Mouse (Mus musculus) CH12.LX (cell line): ENCODE data around the gene Slc22a4. TPM values are rescaled to one million over a fixed set of nuclear protein-coding genes. Genes with fewer than 3 reads are reported as not detected.

Experiments used
- DNase-seq: peaks from one replicate; pipeline ENCODE4 v3.0.0-alpha.2; 2013; ENCODE audit errors: extremely low read depth
- H3K27ac ChIP-seq: 2 replicates; pipeline ENCODE4 v1.5.1; 2012; ENCODE audit warnings: low read depth, mild to moderate bottlenecking, control low read depth, moderate library complexity; ENCODE audit not compliant: insufficient read depth
- H3K27me3 ChIP-seq: replicated peaks from 2 replicates; pipeline ENCODE3; 2012; ENCODE audit warnings: inconsistent platforms
- H3K36me3 ChIP-seq, 2 experiments: replicated peaks in 1 of 2; 2 replicates each; pipeline versions ENCODE3 to v1.6.1; 2012; ENCODE audit warnings: inconsistent platforms in 1 of 2, low read length in 1 of 2, mild to moderate bottlenecking in 1 of 2, mixed read lengths in 1 of 2, moderate library complexity in 1 of 2; ENCODE audit not compliant: control insufficient read depth in 1 of 2, insufficient read depth in 1 of 2
- H3K4me1 ChIP-seq, 2 experiments: 2 replicates each; pipeline ENCODE4 v1.6.1; 2012; ENCODE audit warnings: inconsistent platforms in 1 of 2, moderate library complexity in 1 of 2; ENCODE audit not compliant: insufficient read depth in 2 of 2, control insufficient read depth in 1 of 2
- H3K4me2 ChIP-seq: 2 replicates; pipeline ENCODE4 v1.6.1; 2012; ENCODE audit warnings: low read depth, mild to moderate bottlenecking, control low read depth; ENCODE audit not compliant: poor library complexity, insufficient read depth, severe bottlenecking
- H3K4me3 ChIP-seq, 3 experiments: fragments of 150-350 bp in 1 of 3; sonication (generic) in 1 of 3; replicated peaks in 1 of 3; 2 replicates each; pipeline versions ENCODE3 to v1.5.1; 2011 to 2012; ENCODE audit warnings: low read depth in 2 of 3, low read length in 2 of 3, mild to moderate bottlenecking in 2 of 3, moderate library complexity in 2 of 3, control low read depth in 1 of 3, improper control_type of control experiment in 1 of 3, inconsistent platforms in 1 of 3, mixed read lengths in 1 of 3; ENCODE audit not compliant: poor library complexity in 1 of 3
- H3K79me2 ChIP-seq: replicated peaks from 2 replicates; pipeline ENCODE4 v1.6.1; 2012; ENCODE audit warnings: mild to moderate bottlenecking, moderate library complexity; ENCODE audit not compliant: control insufficient read depth, poor library complexity, insufficient read depth, severe bottlenecking; ENCODE audit errors: extremely low read depth
- H3K9ac ChIP-seq: 2 replicates; pipeline ENCODE4 v1.6.1; 2012; ENCODE audit warnings: low read depth, mild to moderate bottlenecking, control low read depth, moderate library complexity; ENCODE audit not compliant: insufficient read depth
- H3K9me3 ChIP-seq: replicated peaks from 2 replicates; pipeline ENCODE3; 2012; ENCODE audit warnings: low read length, inconsistent platforms, mixed read lengths
- CHD1 ChIP-seq: IDR thresholded peaks from 2 replicates; pipeline ENCODE4 v1.6.1; 2012; ENCODE audit warnings: low read depth, low read length, improper control_type of control experiment, inconsistent platforms
- CHD2 ChIP-seq: IDR thresholded peaks from 2 replicates; pipeline ENCODE4 v1.6.1; 2011; ENCODE audit warnings: low read length, improper control_type of control experiment
- CTCF ChIP-seq, 2 experiments: IDR thresholded peaks in 1 of 2; conservative IDR thresholded peaks in 1 of 2; 2 replicates each; pipeline ENCODE4 v1.5.1; 2011 to 2012; ENCODE audit warnings: low read depth in 2 of 2, low read length in 2 of 2, improper control_type of control experiment in 1 of 2, inconsistent platforms in 1 of 2, mild to moderate bottlenecking in 1 of 2, moderate library complexity in 1 of 2
- E2F4 ChIP-seq: IDR thresholded peaks from 2 replicates; pipeline ENCODE4 v1.6.1; 2011; ENCODE audit warnings: low read depth, low read length, improper control_type of control experiment; ENCODE audit not compliant: insufficient replicate concordance
- EP300 ChIP-seq: IDR thresholded peaks from 2 replicates; pipeline ENCODE4 v1.6.1; 2011; ENCODE audit warnings: low read length, improper control_type of control experiment
- GABPA ChIP-seq: IDR thresholded peaks from 2 replicates; pipeline ENCODE4 v1.6.1; 2012; ENCODE audit warnings: low read depth, low read length, improper control_type of control experiment, inconsistent platforms; ENCODE audit not compliant: insufficient replicate concordance
- IRF4 ChIP-seq: IDR thresholded peaks from 2 replicates; pipeline ENCODE4 v1.6.1; 2014; ENCODE audit warnings: low read depth, mild to moderate bottlenecking, inconsistent platforms, low read length, improper control_type of control experiment
- JUN ChIP-seq: IDR thresholded peaks from 2 replicates; pipeline ENCODE4 v1.6.1; 2011; ENCODE audit warnings: low read depth, mild to moderate bottlenecking, low read length, improper control_type of control experiment, moderate library complexity; ENCODE audit not compliant: insufficient read depth
- JUND ChIP-seq: conservative IDR thresholded peaks from 2 replicates; pipeline ENCODE4 v1.6.1; 2011; ENCODE audit warnings: low read depth, low read length, improper control_type of control experiment
- KAT2A ChIP-seq: IDR thresholded peaks from 2 replicates; pipeline ENCODE4 v1.6.1; 2012; ENCODE audit warnings: low read length, improper control_type of control experiment, inconsistent platforms; ENCODE audit not compliant: insufficient replicate concordance
- MAFK ChIP-seq: IDR thresholded peaks from 2 replicates; pipeline ENCODE4 v1.6.1; 2011; ENCODE audit warnings: low read length, improper control_type of control experiment; ENCODE audit not compliant: insufficient replicate concordance
- MAZ ChIP-seq: IDR thresholded peaks from 2 replicates; pipeline ENCODE4 v1.6.1; 2012; ENCODE audit warnings: low read depth, mild to moderate bottlenecking, inconsistent platforms, low read length, improper control_type of control experiment, moderate library complexity
- MXI1 ChIP-seq: IDR thresholded peaks from 2 replicates; pipeline ENCODE4 v1.6.1; 2011; ENCODE audit warnings: mild to moderate bottlenecking, low read depth, low read length, improper control_type of control experiment
- MYC ChIP-seq: IDR thresholded peaks from 2 replicates; pipeline ENCODE4 v1.6.1; 2011; ENCODE audit warnings: low read depth, mild to moderate bottlenecking, improper control_type of control experiment, low read length
- PAX5 ChIP-seq: IDR thresholded peaks from 2 replicates; pipeline ENCODE4 v1.6.1; 2012; ENCODE audit warnings: low read length, inconsistent platforms, mixed read lengths
- POLR2A ChIP-seq: IDR thresholded peaks from 2 replicates; pipeline ENCODE4 v1.6.1; 2011; ENCODE audit warnings: low read depth, mild to moderate bottlenecking, improper control_type of control experiment, low read length
- RAD21 ChIP-seq: IDR thresholded peaks from 2 replicates; pipeline ENCODE4 v1.6.1; 2011; ENCODE audit warnings: low read depth, mild to moderate bottlenecking, low read length, improper control_type of control experiment, moderate library complexity
- SIN3A ChIP-seq: IDR thresholded peaks from 2 replicates; pipeline ENCODE4 v1.6.1; 2012; ENCODE audit warnings: low read length, improper control_type of control experiment, inconsistent platforms
- SMC3 ChIP-seq: IDR thresholded peaks from 2 replicates; pipeline ENCODE4 v1.6.1; 2011; ENCODE audit warnings: low read depth, low read length, improper control_type of control experiment
- TBP ChIP-seq: conservative IDR thresholded peaks from 2 replicates; pipeline ENCODE4 v1.6.1; 2011; ENCODE audit warnings: low read depth, low read length, improper control_type of control experiment
- TCF12 ChIP-seq: IDR thresholded peaks from 2 replicates; pipeline ENCODE4 v1.6.1; 2014; ENCODE audit warnings: low read depth, mild to moderate bottlenecking, inconsistent platforms, low read length, improper control_type of control experiment
- ZKSCAN1 ChIP-seq: IDR thresholded peaks from 2 replicates; pipeline ENCODE4 v1.6.1; 2012; ENCODE audit warnings: low read depth, inconsistent platforms, low read length, improper control_type of control experiment, borderline replicate concordance
- ZMIZ1 ChIP-seq: IDR thresholded peaks from 2 replicates; pipeline ENCODE4 v1.6.1; 2012; ENCODE audit warnings: low read depth, mild to moderate bottlenecking, inconsistent platforms, low read length, improper control_type of control experiment
- dilution Hi-C: fragments of 300-500 bp; cut with MboI; formaldehyde crosslinking; loops from 2 replicates; pipeline ENCODE4 v1.14.3; 2020; ENCODE audit warnings: low sequenced_read_pairs; ENCODE audit not compliant: extremely low pct_unique_long_range_greater_than_20kb, extremely low pct_ligation_motif_present
- in situ Hi-C: fragments of 300-500 bp; cut with MboI; formaldehyde crosslinking; loops from 3 replicates; pipeline ENCODE4 v1.14.3; 2019; ENCODE audit warnings: low sequenced_read_pairs, low pct_ligation_motif_present, low pct_unique_long_range_greater_than_20kb, mixed read lengths
- polyA plus RNA-seq: library from polyadenylated mRNA; unstranded; fragments of >175 nt; gene quantifications from 2 replicates; pipeline ENCODE4 v1.2.1, GENCODE M21; 2012; ENCODE audit warnings: low read depth; ENCODE audit not compliant: insufficient read length
- total RNA-seq, 2 experiments: library from RNA; depleted of rRNA; stranded (reverse); fragments of 300-350 nt in 1 of 2; fragments of >200 nt in 1 of 2; gene quantifications; 2 replicates each; pipeline ENCODE4 v1.2.3; 2012 to 2014

The Slc22a4 gene
- total and polyA plus RNA-seq, 3 experiments, result not detected

DNA sequence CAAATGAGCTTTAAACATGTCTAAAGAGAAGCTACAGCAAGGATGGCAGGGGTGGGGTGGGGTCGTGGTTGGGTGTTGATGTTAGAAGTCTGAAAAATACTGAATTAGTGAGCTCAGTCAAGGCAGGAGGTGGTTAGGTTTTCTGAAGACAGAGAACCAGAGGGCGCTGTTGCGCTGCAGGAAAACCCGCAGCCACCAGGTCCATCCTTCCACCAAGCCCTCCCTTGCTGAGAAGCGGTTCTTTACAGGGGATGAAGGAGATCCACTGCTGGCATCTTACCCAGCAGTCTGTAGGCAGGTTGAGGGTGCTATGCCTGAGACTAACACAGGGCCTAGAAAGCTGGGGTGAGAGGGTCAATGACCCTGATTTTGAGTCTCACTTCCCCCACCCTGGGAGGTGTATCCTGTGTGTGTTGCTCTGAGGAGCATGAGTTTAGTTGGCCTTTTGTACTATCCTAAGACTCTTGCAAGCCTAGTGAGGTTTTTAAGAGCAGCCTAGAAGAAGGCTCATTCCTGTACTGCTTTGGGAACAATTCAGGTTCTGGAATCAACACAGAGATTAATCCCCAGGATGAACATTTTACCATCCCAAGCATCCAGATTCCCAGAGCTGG is 25.6 kb downstream of the Slc22a4 start:
- H3K27me3 ChIP-seq, result no peaks in the 10 kb centered on the region
- H3K4me2 ChIP-seq, result peak overlapping the region; percentile 50
- no peaks in the 10 kb centered on the region for H3K79me2 ChIP-seq
- TF ChIP-seq TCF12 (no peak), IRF4 (no peak), TBP (no peak), CTCF (conservative IDR thresholded peaks at IDR 0.05 in 1 of 2, IDR thresholded peaks at IDR 0.05 in 1 of 2; ENCODE audit: low read depth in 2 of 2, low read length in 2 of 2) (peak; percentile 45 to 92; a peak in 3 of 4 replicates), JUN (no peak), GABPA (no peak), SMC3 (peak; percentile 77), KAT2A (no peak), EP300 (no peak), JUND (no peak), E2F4 (no peak), RAD21 (peak; percentile 78)
- no peaks in the 10 kb centered on the region for H3K9me3 ChIP-seq
- H3K4me3 ChIP-seq, result no peak overlapping the region
- H3K27ac ChIP-seq, result no peak overlapping the region
- dilution Hi-C loops (no loop called here), in situ Hi-C loops (loop anchor here (5.0 to 10.0 kb wide), 3 partner anchors 50 to 353 kb away; no protein-coding TSS in a partner anchor)
- peaks cover 3 to 5% of the 10 kb centered on the region in 2 experiments for H3K4me1 ChIP-seq
- no peaks in the 10 kb centered on the region for H3K36me3 ChIP-seq
- peak; percentile 77 for DNase-seq
- H3K9ac ChIP-seq, result peak overlapping the region; percentile 21

DNA sequence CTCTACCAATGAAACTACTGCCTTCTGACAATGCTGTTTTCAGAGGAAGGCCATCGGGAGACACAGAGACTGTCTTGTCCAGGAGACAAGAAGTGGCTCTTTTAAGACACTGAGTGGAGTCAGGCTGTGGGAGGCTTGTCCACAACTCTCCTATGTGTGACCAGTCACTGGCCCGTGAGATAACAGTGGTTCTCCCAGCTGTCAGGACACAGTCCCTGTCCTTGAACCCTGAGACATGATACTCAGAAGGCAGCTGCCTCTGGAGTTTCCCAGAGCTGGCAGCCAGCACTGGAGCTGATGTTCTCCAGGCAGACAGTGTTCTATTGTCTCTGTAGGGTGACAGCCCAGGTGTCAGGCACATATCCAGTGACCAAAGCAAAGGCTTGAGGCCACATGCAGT is 30.2 kb downstream of the Slc22a4 start:
- dilution Hi-C loops, result no loop called here
- H3K36me3 ChIP-seq, result no peaks in the 10 kb centered on the region

More for the DNA sequence above, 30.2 kb downstream of the Slc22a4 start:
- Histone ChIP-seq H3K4me1 (peaks cover 5 to 6% of the 10 kb centered on the region in 2 experiments), H3K4me3 (no peak overlapping the region), H3K9ac (no peak overlapping the region), H3K4me2 (no peak overlapping the region), H3K27ac (no peak overlapping the region), H3K79me2 (no peaks in the 10 kb centered on the region), H3K27me3 (no peaks in the 10 kb centered on the region), H3K9me3 (no peaks in the 10 kb centered on the region)
- in situ Hi-C loops, result loop anchor here (10.0 kb wide), 1 partner anchor 63 kb away; no protein-coding TSS in a partner anchor
- TF ChIP-seq MXI1 (no peak), TCF12 (no peak), EP300 (no peak), SIN3A (no peak), CHD1 (no peak), MAFK (no peak), PAX5 (no peak), ZMIZ1 (no peak), POLR2A (no peak), JUN (no peak), CHD2 (no peak), ZKSCAN1 (no peak), MAZ (no peak), MYC (no peak)
- DNase-seq, result no peak
